Mouse (Mus musculus) 3T3-L1 (cell line): ENCODE data around the gene Mllt6.
"Not testable (repeated sequence)": the region's sequence is repeated elsewhere in the genome, so short reads cannot be mapped to it uniquely, and the experiment has no call there.

Experiments used
- DNase-seq: peaks from one replicate; pipeline ENCODE4 v3.0.0-alpha.2; 2015; ENCODE audit warnings: low read depth, low spot score

The Mllt6 gene

DNA sequence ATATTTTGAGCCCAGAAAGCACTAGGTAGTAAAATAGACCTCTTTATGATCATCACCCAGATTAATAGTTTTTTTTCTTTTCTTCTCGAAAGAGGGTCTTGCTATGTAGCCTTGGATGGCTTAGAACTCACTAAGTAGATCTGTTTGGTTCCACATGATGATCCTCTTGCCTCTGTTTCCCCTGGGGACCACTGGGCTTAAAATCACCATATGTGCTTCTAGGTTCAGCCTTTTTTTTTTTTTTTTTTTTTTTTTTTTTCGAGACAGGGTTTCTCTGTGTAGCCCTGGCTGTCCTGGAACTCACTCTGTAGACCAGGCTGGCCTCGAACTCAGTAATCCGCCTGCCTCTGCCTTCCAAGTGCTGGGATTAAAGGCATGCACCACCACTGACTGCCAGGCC lies 14.7 kb upstream of the Mllt6 start:
- not testable (repeated sequence) for DNase-seq

DNA sequence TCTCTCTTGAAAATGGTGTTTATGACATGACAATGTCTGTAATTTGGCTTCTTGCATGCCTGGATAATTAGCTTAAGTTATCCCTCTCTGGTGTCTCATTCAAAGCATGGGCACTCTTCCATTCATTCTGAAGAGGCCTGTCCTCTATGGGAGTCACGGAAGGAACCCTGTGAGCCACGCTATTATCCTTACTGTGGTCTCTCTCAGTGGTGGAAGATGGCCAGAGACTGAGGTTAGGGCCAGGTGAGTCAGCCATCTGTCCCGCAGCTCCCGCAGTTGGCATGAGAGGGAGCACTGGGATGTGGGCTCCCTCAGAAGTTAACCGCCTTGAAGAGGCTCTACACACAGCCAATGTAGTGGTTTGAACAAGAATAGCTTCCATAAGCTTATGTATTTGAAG lies 12.9 kb upstream of the Mllt6 start:
- DNase-seq: peak; percentile 42

DNA sequence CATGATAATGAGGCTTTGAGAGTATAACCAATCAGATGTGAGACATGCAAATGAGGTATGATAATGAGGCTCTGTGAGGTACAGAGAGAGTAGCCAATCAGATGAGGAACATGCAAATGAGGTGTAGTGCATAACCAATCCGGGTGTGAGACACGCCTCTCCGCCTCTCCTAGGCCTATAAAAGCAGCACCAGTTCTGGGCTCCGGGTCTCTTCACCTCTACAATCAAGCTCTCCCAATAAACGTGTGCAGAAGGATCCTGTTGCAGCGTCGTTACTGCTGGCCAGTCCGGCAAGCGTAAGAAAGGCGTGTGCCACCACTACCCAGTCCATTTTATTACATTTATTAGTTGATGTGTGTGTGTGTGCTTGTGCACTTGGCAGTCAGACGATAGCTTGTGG lies 9.8 kb upstream of the Mllt6 start:
- not testable (repeated sequence) for DNase-seq

DNA sequence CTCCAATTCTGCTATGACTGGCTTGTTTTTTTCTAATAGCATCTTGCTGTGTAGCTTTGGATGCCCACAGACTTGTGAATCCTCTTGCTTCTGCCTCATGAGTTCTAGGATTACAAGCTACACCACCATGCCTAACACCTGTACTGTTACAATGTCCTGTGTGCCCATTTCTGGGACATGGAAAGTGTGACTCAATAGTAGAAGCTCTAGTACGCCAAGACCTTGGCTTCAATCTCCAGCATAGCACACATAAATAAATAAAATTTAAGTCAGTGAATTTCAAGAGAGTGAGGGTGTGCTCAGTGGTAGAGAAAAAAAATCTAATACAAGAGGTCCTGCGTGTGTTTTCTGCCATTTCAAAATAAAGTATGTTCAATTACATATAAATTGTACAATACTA lies 9.0 kb upstream of the Mllt6 start:
- DNase-seq: no peak

DNA sequence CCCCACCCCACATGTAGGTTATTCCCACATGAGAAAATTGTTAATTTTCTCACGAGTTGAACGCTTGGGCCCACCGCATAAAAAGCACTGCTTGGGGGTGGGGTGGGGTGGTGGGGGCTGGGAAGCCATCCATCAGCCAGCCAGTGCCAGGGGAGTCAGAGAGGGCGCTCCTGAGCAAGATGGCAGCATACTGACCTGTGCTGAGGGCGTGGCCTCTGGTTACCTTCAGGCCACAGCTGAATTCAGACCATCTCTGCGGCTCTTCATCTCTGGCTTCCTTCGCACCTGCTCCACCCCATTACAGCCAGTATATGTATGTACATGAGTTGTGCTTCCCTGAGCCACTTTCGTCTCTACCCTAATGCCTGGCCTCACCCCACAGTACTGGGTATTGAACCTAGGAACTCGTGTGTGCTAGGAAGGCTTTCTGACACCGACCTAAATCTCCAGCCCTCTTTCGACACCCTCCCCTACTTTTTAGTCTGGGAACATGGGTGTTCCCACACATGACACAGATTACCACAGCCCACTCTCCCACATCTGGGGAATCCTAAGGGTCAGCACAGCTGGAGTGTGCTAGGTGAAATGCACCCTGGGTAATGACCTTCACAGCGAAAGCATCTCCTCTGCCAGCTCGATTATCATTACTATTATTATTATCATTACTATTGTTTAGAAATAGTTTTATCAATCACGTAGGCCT lies 6.8 kb upstream of the Mllt6 start:
- no peak for DNase-seq

DNA sequence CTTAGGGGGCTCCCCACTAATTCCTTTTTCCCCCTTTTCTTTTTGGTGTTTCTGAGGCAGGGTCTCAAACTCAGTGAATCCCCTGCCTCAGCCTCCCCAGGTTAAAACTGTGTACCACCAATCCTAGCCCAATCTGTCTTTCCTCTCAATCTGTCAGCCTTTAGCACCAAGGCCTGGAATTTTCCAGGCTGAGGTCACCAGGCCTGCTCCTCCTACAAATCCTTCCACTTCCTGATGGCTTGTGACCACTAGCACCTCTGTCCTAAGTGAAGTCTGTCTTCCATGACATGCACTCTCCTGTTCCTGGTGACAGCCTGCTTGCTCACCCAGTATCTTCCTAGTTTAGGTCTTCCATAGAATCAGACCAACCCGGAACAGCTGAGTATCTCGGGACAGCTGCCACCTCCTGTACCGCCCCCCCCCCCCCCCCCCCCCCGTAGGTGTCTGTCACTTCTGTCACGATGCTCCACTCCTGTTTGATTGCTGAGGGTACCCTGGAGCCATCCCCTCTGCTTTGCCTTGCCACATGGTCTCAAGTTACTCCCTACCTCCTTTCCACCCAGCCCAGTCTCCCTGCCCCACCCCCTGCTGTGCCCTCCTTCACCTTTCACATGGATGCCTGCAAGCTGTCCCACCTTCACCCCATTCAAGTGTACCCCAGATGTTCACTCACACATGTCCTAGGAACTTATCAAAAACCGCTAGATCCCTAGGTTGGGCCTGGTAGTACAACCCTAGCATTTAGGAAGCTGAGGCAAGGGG lies 5.8 kb upstream of the Mllt6 start:
- DNase-seq: peak; percentile 29

DNA sequence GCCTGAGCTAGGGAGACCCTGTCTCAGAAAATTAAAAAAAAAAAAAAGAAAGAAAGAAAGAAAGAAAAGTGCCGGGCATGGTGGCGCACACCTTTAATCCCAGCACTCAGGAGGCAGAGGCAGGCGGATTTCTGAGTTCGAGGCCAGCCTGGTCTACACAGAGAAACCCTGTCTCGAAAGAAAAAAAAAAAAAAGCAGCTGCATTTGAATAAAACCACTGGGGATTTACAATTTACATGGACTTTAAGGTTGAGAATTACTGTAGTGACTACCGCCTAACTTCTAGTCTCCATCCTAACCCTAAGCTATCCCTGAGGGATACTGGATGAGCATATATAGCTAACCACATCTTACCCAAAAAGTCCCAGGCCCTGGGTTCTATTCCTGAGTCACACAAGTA lies 5.2 kb upstream of the Mllt6 start:
- not testable (repeated sequence) for DNase-seq

DNA sequence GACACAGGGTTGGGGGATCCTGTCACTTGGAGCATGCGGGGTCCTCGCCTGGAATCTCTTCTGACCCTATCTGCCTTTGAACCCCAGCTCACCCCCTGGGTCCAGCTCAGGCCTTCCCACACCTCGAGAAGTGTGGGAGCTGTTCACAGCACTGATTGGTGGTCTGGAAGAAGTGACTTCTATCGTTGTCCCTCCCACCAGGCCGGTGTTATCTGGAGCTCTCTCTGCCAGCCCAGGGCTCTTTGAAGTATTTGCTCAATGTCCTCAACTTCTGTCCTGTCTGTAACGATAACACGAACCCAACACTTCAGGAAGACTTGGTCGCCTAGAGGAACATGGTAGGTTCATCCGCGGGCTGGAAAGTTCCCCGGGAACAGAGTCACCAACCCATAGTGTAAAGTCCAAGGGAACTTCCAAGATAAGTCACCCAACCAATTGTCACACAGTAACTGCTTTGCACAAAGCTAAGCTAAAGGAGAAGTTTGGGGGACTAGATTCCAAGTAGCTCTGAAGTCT lies 4.4 kb upstream of the Mllt6 start:
- DNase-seq: no peak

DNA sequence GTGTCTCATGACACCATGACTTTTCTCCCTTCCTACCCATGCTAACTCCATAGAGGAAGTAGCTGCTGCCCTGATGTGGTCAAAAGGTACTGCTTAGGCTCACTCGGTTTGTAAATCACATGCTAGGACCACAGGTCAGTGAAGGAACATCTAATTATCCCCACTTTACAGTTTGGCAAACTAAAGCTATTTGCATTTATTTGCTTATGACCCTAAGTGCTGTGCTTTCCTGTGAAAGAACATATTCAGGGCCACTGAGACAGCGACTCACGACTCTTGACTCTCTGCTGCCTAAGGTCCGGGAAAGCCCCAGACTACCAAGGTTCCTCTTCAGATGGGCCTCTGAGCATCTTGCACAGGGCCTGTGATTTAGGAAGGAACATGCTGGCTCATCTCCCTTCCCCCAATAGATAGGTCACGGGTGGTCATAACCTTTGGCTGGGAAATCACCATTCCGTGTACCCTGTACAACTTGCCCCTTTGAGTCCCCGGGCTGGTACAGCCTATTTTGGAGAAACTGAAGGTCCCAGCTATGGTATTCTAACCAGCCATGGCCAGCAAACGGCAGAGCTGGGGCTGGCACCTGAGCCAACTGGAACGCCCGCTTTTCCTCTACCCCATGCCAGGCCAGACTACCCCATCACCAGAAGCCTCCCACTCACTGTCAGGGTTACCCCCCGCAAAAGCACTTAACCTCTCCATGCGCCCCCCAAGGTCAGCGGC lies 3.8 kb upstream of the Mllt6 start:
- DNase-seq: peak; percentile 58

DNA sequence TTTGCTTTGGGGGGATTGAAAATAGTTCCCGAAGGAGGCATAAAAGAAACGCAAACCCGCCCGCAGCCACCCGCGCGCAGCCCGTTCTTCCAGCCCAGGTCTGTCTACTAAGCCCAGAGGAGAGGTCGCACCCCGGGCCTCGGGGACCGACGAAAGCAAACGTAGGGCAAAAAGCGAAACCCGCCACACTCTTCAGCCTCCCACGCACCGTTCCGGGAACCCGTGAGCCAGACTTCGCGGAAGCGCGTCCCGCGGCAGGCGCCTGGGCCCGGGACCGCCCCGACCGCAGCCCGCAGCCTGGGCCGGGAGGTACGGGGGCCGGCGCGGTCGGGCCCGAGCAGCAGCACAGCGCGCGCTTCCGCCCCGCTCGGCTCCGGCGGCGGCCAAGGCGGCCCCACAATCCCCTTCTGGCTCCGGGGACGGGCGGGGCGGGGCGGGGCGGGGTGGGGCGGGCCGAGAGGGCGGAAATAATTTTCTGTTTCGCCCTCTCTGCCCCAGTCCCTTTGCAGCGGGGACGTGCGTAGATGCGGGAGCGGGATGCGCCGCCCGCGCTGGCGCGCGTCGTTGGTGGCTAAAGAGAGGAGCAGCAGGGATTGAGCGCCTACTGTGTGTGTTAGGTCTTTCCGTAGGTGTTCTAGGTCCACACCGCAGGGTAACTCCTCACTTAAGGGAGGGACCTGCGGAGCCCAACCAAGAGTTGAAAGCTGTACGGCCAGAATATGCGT lies 3.1 kb upstream of the Mllt6 start:
- DNase-seq: peak; percentile 67

DNA sequence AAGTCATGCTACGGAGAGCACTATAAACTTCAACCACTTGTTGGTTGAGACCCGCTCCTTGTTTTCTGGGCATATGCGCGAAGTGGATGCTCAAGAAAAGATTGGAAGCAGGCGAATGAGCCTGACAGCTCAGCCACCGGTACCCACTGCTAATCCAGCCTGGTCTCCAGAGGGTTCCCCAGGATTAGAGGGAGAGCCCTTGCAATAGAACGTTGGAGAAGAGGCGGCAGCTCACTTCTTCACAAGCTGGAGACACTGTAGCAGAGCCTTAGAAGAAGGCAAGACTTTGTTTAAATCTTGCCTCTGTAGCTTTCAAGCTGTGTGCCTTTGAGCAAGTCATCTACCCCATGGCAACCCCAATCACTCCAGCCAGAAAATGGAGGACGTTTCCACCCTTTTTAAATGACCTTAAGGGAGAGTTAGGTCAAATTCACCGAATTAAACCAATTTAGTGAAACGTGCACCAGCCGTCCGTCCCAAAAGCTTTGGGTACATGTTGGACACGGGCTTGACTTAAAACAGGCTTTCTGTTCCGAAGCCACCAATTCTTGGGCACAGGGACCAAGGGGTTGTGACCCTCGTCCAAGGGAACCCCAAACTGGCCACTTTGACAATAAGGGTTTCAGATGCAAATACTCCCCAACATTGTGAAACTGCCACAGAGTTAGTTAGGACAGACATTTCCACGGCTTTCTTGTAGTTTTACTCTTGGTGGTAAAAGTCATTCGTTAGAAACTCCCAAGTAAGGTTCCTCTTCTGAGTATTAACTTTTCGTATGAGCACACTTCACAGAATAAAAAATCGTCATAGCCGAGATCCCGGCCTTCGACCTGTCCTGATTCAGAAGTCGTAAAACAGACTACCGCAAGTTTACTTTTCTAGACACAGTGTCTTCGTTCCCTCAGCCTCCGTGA lies 2.2 kb upstream of the Mllt6 start:
- DNase-seq: no peak

DNA sequence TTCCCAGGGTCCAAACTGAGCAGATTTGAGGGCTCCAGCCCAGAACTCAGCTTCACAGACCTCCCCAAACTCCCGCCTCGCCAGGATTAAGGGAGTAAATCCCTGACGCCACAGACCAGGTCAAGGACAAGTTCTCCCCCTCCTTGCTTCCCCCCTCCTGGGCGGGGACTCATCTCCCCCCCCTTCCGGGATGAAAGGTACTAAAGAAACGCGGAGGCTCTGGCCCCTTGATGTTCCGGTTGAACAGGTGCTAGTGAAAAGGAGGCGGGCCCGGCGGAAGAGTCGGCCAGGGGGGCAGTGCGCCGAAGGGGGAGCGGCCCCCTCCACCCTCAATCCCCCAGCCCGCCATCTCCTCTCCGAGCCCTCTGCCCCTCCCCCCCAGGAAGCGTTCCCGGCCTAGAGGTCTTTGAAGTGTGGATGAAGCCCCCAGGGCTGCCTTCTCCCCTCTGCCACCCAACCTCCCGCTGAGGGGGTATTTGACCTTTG lies 1.5 kb upstream of the Mllt6 start:
- DNase-seq: no peak

DNA sequence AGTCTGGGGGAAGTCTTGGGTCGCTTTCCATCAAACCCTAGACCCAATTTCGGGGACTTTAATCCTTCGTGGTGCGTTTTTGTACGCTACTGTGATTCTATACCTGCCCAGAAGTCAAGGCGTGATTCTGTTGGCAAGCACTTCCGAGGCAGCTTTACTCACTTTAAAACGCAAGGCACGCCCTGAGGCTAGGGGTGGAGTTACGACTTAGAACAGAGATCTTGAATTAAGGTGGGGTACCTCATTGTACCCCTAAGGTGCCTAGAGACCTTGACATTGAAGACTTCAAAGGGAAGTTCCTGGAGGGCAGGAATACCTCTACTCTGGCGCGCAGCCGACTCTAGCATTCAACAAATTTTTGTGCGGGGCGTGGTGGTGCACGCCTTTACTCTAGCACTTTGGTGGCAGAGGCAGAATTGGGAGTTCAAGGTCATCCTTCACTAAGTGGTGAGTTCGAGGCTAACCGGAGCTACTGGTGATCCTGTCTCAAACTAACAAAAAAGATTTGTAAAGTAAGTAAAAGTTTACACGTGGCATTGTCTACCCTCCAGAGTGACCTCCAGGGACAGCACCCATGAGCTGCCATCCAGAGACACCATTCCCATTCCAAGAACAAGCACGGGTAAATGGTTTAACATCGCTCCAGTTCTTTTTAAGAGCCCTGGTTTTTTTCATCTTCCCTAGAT lies 864 bp upstream of the Mllt6 start:
- peak; percentile 29 for DNase-seq

DNA sequence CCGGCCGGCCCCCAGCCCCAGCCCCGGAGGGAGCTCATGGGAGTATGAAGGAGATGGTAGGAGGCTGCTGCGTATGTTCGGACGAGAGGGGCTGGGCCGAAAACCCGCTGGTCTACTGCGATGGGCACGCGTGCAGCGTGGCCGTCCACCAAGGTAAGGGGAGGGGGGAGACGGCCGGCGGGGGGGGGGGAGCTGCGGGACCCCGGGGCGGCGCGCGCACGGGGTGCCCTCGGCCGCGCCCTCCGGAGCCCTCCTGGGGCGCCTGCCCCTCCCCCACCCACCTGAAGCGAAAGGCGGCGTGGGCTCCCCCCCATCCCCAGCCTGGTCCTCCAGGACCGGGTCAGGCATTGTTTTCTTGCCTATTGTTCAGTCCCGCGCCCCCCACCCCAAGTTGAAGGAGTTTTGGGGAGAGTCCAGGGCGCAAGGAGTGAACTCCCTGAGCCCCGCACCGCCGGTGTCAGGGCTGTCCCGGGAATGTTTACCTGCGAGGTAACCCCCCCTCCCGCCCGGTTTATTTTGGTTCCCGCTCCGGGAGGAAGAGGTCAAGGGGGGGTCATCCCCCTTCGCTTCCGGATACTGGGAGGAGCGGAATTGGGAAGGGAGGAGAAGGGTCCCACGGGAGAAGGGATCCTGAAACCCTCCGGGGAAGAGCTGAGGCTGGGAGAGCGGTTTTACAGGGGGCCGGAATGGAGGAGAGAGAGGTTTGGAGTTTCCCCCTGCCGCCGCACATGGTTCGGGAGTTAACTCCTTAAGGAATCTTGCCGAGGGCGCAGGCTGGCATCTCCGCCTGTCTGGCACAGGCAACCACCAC lies 519 bp downstream of the Mllt6 start:
- peak; percentile 41 for DNase-seq

DNA sequence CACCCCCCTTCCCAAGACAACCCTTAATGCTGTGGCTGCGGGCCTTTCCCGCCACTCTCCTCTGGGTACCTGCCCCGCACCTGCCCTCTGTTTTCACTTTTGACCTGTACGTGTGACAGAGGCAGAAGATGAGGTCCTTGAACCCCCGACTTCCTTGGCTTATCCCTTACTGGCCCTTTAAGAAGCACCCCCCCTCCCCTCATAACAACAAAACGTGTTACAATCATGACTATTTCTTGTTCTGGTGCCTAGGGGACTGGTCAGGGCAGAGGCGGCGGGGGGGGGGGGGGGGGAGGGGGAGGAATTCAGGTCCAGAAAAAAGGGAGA lies 1.1 kb downstream of the Mllt6 start:
- no peak for DNase-seq

DNA sequence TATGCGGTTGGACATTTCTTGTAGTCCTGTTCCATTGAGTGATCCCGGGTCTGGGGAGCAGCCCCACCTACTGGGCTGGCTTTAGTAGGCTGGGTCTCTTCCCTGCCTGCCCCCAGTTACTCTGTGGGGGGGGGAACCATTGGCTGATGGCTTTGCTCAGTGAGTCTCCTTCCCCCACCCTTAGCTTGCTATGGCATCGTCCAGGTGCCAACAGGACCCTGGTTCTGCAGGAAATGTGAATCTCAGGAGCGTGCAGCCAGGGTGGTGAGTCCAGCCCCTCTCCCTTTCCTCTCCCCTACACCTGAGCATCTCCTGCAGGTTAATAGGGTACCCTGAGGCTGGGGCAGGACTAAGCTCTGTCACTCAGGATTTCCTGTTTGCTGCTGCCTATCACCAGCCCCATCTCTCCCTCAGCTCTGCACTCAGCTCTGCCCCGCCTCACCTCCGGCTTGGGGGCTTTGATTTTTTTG lies 1.6 kb downstream of the Mllt6 start:
- DNase-seq: peak; percentile 38

DNA sequence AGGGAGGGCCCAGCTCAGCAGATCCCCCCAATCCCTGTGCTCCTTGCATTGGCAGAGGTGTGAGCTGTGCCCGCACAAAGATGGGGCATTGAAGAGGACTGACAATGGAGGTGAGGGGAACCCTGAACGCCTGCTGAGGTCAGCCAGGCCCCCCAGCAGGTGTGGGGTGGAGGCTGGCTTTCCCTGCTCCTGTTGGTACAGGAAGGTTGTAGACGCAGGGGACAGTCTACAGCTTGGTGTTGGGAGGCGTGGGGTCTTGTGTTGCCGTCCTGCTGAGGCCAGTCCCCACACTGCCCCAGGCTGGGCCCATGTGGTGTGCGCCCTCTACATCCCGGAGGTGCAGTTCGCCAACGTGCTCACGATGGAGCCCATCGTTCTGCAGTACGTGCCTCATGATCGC lies 2.2 kb downstream of the Mllt6 start:
- DNase-seq: no peak

DNA sequence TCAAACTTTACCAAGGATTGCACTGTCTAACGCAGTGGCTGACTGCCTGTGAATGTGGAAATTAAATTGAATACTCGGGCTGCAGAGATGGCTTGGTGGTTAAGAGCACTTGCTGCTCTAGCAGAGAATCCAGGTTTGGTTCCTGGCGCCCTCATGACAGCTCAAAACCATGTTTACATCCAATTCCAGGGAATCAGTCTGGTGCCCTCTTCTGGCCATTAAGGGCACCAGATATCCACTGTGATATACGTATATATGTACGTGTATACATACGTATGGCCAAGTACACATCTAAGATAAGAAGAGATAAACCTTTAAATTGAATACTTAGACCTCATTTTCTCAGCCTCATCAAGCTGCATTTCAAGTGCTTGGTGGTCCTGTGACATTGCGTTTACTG lies 3.0 kb downstream of the Mllt6 start:
- DNase-seq: no peak

DNA sequence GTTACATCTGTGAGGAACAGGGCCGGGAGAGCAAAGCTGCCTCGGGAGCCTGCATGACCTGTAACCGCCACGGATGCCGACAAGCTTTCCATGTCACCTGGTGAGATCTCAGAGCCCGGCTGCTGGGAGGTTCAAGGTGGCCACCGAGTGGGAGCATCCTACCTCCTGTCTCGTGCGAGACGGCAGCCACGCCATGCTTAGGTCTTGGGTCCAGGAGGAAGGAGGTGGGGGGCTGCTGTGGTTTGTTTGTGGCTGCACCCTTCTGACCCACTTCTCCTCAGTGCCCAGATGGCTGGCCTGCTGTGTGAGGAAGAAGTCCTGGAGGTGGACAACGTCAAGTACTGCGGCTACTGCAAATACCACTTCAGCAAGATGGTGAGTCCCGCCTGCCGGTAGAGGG lies 3.6 kb downstream of the Mllt6 start:
- DNase-seq: no peak
